Mouse (Mus musculus) kidney, embryonic 15.5 days (tissue): Measurements from ENCODE around the gene Stard8. TPM values are rescaled to one million over a fixed set of nuclear protein-coding genes. Genes with fewer than 3 reads are reported as not detected.

ENCODE experiments used
- ATAC-seq: fragments of 200-750 bp; cut with Nextera tagmentation; replicated peaks from 2 replicates; pipeline ENCODE4 v1.8.0; 2017; ENCODE audit warnings: moderate TSS enrichment; ENCODE audit not compliant: low FRiP score
- H3K27ac ChIP-seq: fragments of 300-500 bp; sonication (generic); 2 replicates; pipeline ENCODE4 v1.5.1; 2015; ENCODE audit warnings: mild to moderate bottlenecking, inconsistent platforms
- H3K27me3 ChIP-seq: fragments of 300-500 bp; sonication (generic); 2 replicates; pipeline ENCODE4 v1.6.1; 2015; ENCODE audit warnings: inconsistent platforms
- H3K36me3 ChIP-seq: fragments of 300-500 bp; sonication (generic); 2 replicates; pipeline ENCODE4 v1.6.1; 2015; ENCODE audit warnings: inconsistent platforms
- H3K4me1 ChIP-seq: fragments of 300-500 bp; sonication (generic); 2 replicates; pipeline ENCODE4 v1.6.1; 2015; ENCODE audit warnings: inconsistent platforms
- H3K4me2 ChIP-seq: fragments of 300-500 bp; sonication (generic); 2 replicates; pipeline ENCODE4 v1.6.1; 2015; ENCODE audit warnings: moderate library complexity, mild to moderate bottlenecking, inconsistent platforms
- H3K4me3 ChIP-seq: fragments of 300-500 bp; sonication (generic); replicated peaks from 2 replicates; pipeline ENCODE4 v1.5.1; 2015; ENCODE audit warnings: mild to moderate bottlenecking, inconsistent platforms
- H3K9ac ChIP-seq: fragments of 300-500 bp; sonication (generic); 2 replicates; pipeline ENCODE4 v1.6.1; 2015; ENCODE audit warnings: mild to moderate bottlenecking, inconsistent platforms
- H3K9me3 ChIP-seq: fragments of 300-500 bp; sonication (generic); replicated peaks from 2 replicates; pipeline ENCODE4 v1.6.1; 2016; ENCODE audit warnings: inconsistent platforms
- WGBS: fragments of 180-500 bp; shearing (Covaris S2); methylation state at CpG from one replicate; pipeline ENCODE4 v1.1.7; 2015; ENCODE audit warnings: mixed read lengths; 5-methylcytosine and 5-hydroxymethylcytosine counted together
- polyA plus RNA-seq: library from polyadenylated mRNA; unstranded; fragments of >200 nt; fragmentation: Nextera tagmentation; extraction: Ambion mirVana; gene quantifications from 2 replicates; pipeline ENCODE4 v1.2.1, GENCODE M21; 2015

Gene Stard8
- polyA plus RNA-seq, 1 experiment from 2014 or later = 15.8 TPM

GRCm38 (mm10) chrX:99048111-99048510 lies 45.1 kb downstream of the Stard8 start:
- Histone ChIP-seq H3K9me3 (no peaks in the 10 kb centered on the region), H3K4me3 (no peak overlapping the region), H3K27ac (0 out of 2 replicates have a peak overlapping the region, but pooled peaks have one; percentile 18), H3K27me3 (peaks cover 70% of the 10 kb centered on the region), H3K9ac (no peak overlapping the region), H3K36me3 (no peaks in the 10 kb centered on the region), H3K4me1 (peaks cover 13% of the 10 kb centered on the region), H3K4me2 (no peak overlapping the region)
- WGBS = 38% methylated on average over 4 of the region's 4 CpGs
- peak; percentile 31; the same call in 1 of the 2 replicates for ATAC-seq

GRCm38 (mm10) chrX:99049247-99049646 lies 46.2 kb downstream of the Stard8 start:
- H3K27me3 ChIP-seq = peaks cover 63% of the 10 kb centered on the region
- H3K4me2 ChIP-seq = no peak overlapping the region
- H3K4me3 ChIP-seq = no peak overlapping the region
- H3K4me1 ChIP-seq = peaks cover 10% of the 10 kb centered on the region
- no peak for ATAC-seq
- H3K36me3 ChIP-seq = no peaks in the 10 kb centered on the region
- no peak overlapping the region for H3K9ac ChIP-seq
- no peaks in the 10 kb centered on the region for H3K9me3 ChIP-seq
- 64% methylated on average over 5 of the region's 5 CpGs for WGBS
- 0 out of 2 replicates have a peak overlapping the region, but pooled peaks have one; percentile 18 for H3K27ac ChIP-seq

- Histone ChIP-seq H3K4me2 (no peak overlapping the region), H3K27ac (no peak overlapping the region), H3K27me3 (peaks cover 54% of the 10 kb centered on the region), H3K4me1 (peaks cover 10% of the 10 kb centered on the region), H3K9me3 (no peaks in the 10 kb centered on the region), H3K9ac (no peak overlapping the region), H3K4me3 (no peak overlapping the region), H3K36me3 (no peaks in the 10 kb centered on the region)
- no peak for ATAC-seq
- WGBS = 71% methylated on average over 10 of the region's 10 CpGs
Observed at GRCm38 (mm10) chrX:99050736-99051481, 47.9 kb downstream of the Stard8 start.

- ATAC-seq = no peak
- Histone ChIP-seq H3K4me3 (no peak overlapping the region), H3K27ac (0 out of 2 replicates have a peak overlapping the region, but pooled peaks have one; percentile 45), H3K27me3 (peaks cover 47% of the 10 kb centered on the region), H3K9me3 (no peaks in the 10 kb centered on the region), H3K4me1 (0 out of 2 replicates have a peak, but pooled peaks cover 4% of the 10 kb centered on the region), H3K36me3 (no peaks in the 10 kb centered on the region), H3K4me2 (no peak overlapping the region), H3K9ac (no peak overlapping the region)
- 67% methylated on average over 7 of the region's 7 CpGs for WGBS
Observed at GRCm38 (mm10) chrX:99052255-99052654, 49.2 kb downstream of the Stard8 start.

GRCm38 (mm10) chrX:99054512-99054911 lies 51.5 kb downstream of the Stard8 start:
- Histone ChIP-seq H3K27ac (no peak overlapping the region), H3K4me1 (0 out of 2 replicates have a peak, but pooled peaks cover 4% of the 10 kb centered on the region), H3K9me3 (no peaks in the 10 kb centered on the region), H3K27me3 (peaks cover 41% of the 10 kb centered on the region), H3K4me3 (no peak overlapping the region), H3K9ac (no peak overlapping the region), H3K36me3 (no peaks in the 10 kb centered on the region), H3K4me2 (no peak overlapping the region)
- WGBS = 71% methylated on average over 7 of the region's 7 CpGs
- no peak for ATAC-seq

GRCm38 (mm10) chrX:99057772-99058440 lies 54.9 kb downstream of the Stard8 start:
- H3K4me1 ChIP-seq = no peaks in the 10 kb centered on the region

GRCm38 (mm10) chrX:99059119-99059518 lies 56.1 kb downstream of the Stard8 start:
- Histone ChIP-seq H3K36me3 (no peaks in the 10 kb centered on the region), H3K4me1 (no peaks in the 10 kb centered on the region), H3K9me3 (no peaks in the 10 kb centered on the region), H3K4me3 (no peak overlapping the region), H3K27ac (no peak overlapping the region), H3K4me2 (no peak overlapping the region), H3K27me3 (peaks cover 31% of the 10 kb centered on the region), H3K9ac (no peak overlapping the region)
- ATAC-seq = no peak
- 30% methylated on average over 4 of the region's 4 CpGs for whole genome bisulfite sequencing

More at GRCm38 (mm10) chrX:99057772-99058440, 54.9 kb downstream of the Stard8 start:
- Histone ChIP-seq H3K27ac (no peak overlapping the region), H3K4me2 (no peak overlapping the region), H3K9ac (no peak overlapping the region), H3K27me3 (peaks cover 32% of the 10 kb centered on the region), H3K4me3 (no peak overlapping the region), H3K36me3 (no peaks in the 10 kb centered on the region), H3K9me3 (no peaks in the 10 kb centered on the region)
- ATAC-seq = no peak
- 60% methylated on average over 6 of the region's 6 CpGs for WGBS

- WGBS = 89% methylated on average over 9 of the region's 9 CpGs
- peaks cover 19% of the 10 kb centered on the region for H3K27me3 ChIP-seq
- H3K4me1 ChIP-seq = no peaks in the 10 kb centered on the region
- no peak overlapping the region for H3K4me3 ChIP-seq
- no peak overlapping the region for H3K27ac ChIP-seq
- H3K4me2 ChIP-seq = no peak overlapping the region
- H3K9me3 ChIP-seq = no peaks in the 10 kb centered on the region
- H3K9ac ChIP-seq = no peak overlapping the region
- 0 out of 2 replicates have a peak, but pooled peaks cover 5% of the 10 kb centered on the region for H3K36me3 ChIP-seq
- no peak for ATAC-seq
Observed at GRCm38 (mm10) chrX:99065582-99065981, 62.5 kb downstream of the Stard8 start.

- H3K9ac ChIP-seq = no peak overlapping the region
- 84% methylated on average over 9 of the region's 9 CpGs for WGBS
Observed at GRCm38 (mm10) chrX:99066550-99066949, 63.5 kb downstream of the Stard8 start.

GRCm38 (mm10) chrX:99067232-99067631 lies 64.2 kb downstream of the Stard8 start:
- no peak for ATAC-seq

More at GRCm38 (mm10) chrX:99066550-99066949, 63.5 kb downstream of the Stard8 start:
- Histone ChIP-seq H3K36me3 (0 out of 2 replicates have a peak, but pooled peaks cover 5% of the 10 kb centered on the region), H3K27me3 (peaks cover 27% of the 10 kb centered on the region), H3K27ac (no peak overlapping the region), H3K4me1 (no peaks in the 10 kb centered on the region), H3K4me3 (no peak overlapping the region), H3K9me3 (no peaks in the 10 kb centered on the region), H3K4me2 (no peak overlapping the region)
- no peak for ATAC-seq

GRCm38 (mm10) chrX:99067671-99068151 lies 64.7 kb downstream of the Stard8 start:
- Histone ChIP-seq H3K36me3 (0 out of 2 replicates have a peak, but pooled peaks cover 5% of the 10 kb centered on the region), H3K27ac (no peak overlapping the region), H3K27me3 (peaks cover 33% of the 10 kb centered on the region), H3K4me2 (no peak overlapping the region), H3K9ac (no peak overlapping the region), H3K4me3 (no peak overlapping the region), H3K4me1 (no peaks in the 10 kb centered on the region), H3K9me3 (no peaks in the 10 kb centered on the region)
- 70% methylated on average over 9 of the region's 9 CpGs for WGBS
- no peak for ATAC-seq

More at GRCm38 (mm10) chrX:99067232-99067631, 64.2 kb downstream of the Stard8 start:
- WGBS = 83% methylated on average over 7 of the region's 7 CpGs
- no peak overlapping the region for H3K27ac ChIP-seq
- H3K4me3 ChIP-seq = no peak overlapping the region
- no peaks in the 10 kb centered on the region for H3K4me1 ChIP-seq
- H3K9ac ChIP-seq = no peak overlapping the region
- H3K4me2 ChIP-seq = no peak overlapping the region
- H3K27me3 ChIP-seq = peaks cover 32% of the 10 kb centered on the region
- 0 out of 2 replicates have a peak, but pooled peaks cover 5% of the 10 kb centered on the region for H3K36me3 ChIP-seq
- H3K9me3 ChIP-seq = no peaks in the 10 kb centered on the region

- Histone ChIP-seq H3K4me3 (no peak overlapping the region), H3K27me3 (peaks cover 31% of the 10 kb centered on the region), H3K27ac (no peak overlapping the region), H3K4me2 (no peak overlapping the region), H3K9ac (no peak overlapping the region), H3K9me3 (no peaks in the 10 kb centered on the region), H3K4me1 (no peaks in the 10 kb centered on the region), H3K36me3 (0 out of 2 replicates have a peak, but pooled peaks cover 10% of the 10 kb centered on the region)
- no peak for ATAC-seq
- 89% methylated on average over 7 of the region's 7 CpGs for WGBS
Observed at GRCm38 (mm10) chrX:99071188-99071587, 68.1 kb downstream of the Stard8 start.
